Comparison of ENCODE assay signal across 14 mouse cellular contexts in genomic region chr15:95846102-95846501, GRCm38 (mm10).
"Had no signal": no experiment of that assay in that cellular context is flagged by ENCODE, and none has a peak within 500 bp of the region (broad histone marks: within the 10 kb centered on the region; RNA-seq: fewer than 3 reads in every experiment).

No protein-coding gene starts in this region.

- H3K9me3 ChIP-seq: intestine, embryonic 15.5 days; limb, embryonic 15.5 days; liver, embryonic 12.5 days; midbrain, embryonic 12.5 days had no signal

- ATAC-seq: intestine, embryonic 15.5 days; liver, embryonic 12.5 days; midbrain, embryonic 16.5 days had no signal

- H3K9ac ChIP-seq: intestine, embryonic 15.5 days; limb, embryonic 15.5 days; liver, embryonic 12.5 days; lung, embryonic 14.5 days; midbrain, embryonic 12.5 days had no signal

- DNase-seq: kidney, adult 9 months; kidney, postnatal 10 days; kidney, postnatal 4 days; left cerebral cortex, postnatal 4 days; lung, embryonic 14.5 days; lung, postnatal 10 days; lung, postnatal 4 days; thymus, postnatal 4 days had no signal

- H3K27me3 ChIP-seq: intestine, embryonic 15.5 days; limb, embryonic 15.5 days; liver, embryonic 12.5 days; midbrain, embryonic 12.5 days had no signal

- H3K4me2 ChIP-seq: intestine, embryonic 15.5 days; limb, embryonic 15.5 days; liver, embryonic 12.5 days; lung, embryonic 14.5 days; midbrain, embryonic 12.5 days had no signal

- H3K36me3 ChIP-seq: intestine, embryonic 15.5 days; limb, embryonic 15.5 days; liver, embryonic 12.5 days; midbrain, embryonic 12.5 days had no signal

- H3K4me3 ChIP-seq: intestine, embryonic 15.5 days; layer of hippocampus, adult 2 months; limb, embryonic 15.5 days; liver, embryonic 12.5 days; midbrain, embryonic 12.5 days had no signal

- H3K27ac ChIP-seq: intestine, embryonic 15.5 days; layer of hippocampus, adult 2 months; limb, embryonic 15.5 days; midbrain, embryonic 12.5 days had no signal
